Mouse (Mus musculus) MEL (cell line): ENCODE measurements at regions not wholly inside any gene's neighbourhood (a gene's known extent, or its start where the extent isn't known, plus 50 kb on each side); places are given as distances from the start of the nearest gene placed in this dataset.

Source experiments
- DNase-seq: peaks from one replicate; pipeline ENCODE4 v3.0.0; 2011; ENCODE audit warnings: low read depth, low spot score
- H3K27ac ChIP-seq: 2 replicates; pipeline ENCODE4 v1.5.1; 2012; ENCODE audit warnings: low read depth, mild to moderate bottlenecking, control low read depth, low read length, moderate library complexity; ENCODE audit not compliant: control insufficient read depth
- H3K27me3 ChIP-seq, 2 experiments: fragments of 150-350 bp in 1 of 2; sonication (generic) in 1 of 2; 2 replicates each; pipeline ENCODE4 v1.6.1; 2012; ENCODE audit warnings: low read length in 2 of 2, mild to moderate bottlenecking in 2 of 2, improper control_type of control experiment in 1 of 2, moderate library complexity in 1 of 2; ENCODE audit not compliant: insufficient read depth in 2 of 2, control insufficient read depth in 1 of 2
- H3K36me3 ChIP-seq, 2 experiments: 2 replicates each; pipeline ENCODE4 v1.6.1; 2012 to 2014; ENCODE audit warnings: low read length in 2 of 2, improper control_type of control experiment in 1 of 2, inconsistent platforms in 1 of 2, mild to moderate bottlenecking in 1 of 2; ENCODE audit not compliant: insufficient read depth in 2 of 2, control insufficient read depth in 1 of 2
- H3K4me1 ChIP-seq, 2 experiments: fragments of 150-350 bp in 1 of 2; sonication (generic) in 1 of 2; 2 replicates each; pipeline ENCODE4 v1.6.1; 2012; ENCODE audit warnings: low read length in 2 of 2, improper control_type of control experiment in 1 of 2, mild to moderate bottlenecking in 1 of 2; ENCODE audit not compliant: insufficient read depth in 2 of 2, control insufficient read depth in 1 of 2
- H3K4me3 ChIP-seq, 2 experiments: fragments of 150-350 bp in 1 of 2; sonication (generic) in 1 of 2; 2 replicates each; pipeline ENCODE4 v1.5.1; 2012; ENCODE audit warnings: low read depth in 2 of 2, low read length in 2 of 2, mild to moderate bottlenecking in 2 of 2, moderate library complexity in 2 of 2, control low read depth in 1 of 2, improper control_type of control experiment in 1 of 2; ENCODE audit not compliant: control insufficient read depth in 1 of 2, insufficient read depth in 1 of 2
- H3K79me2 ChIP-seq: 2 replicates; pipeline ENCODE4 v1.6.1; 2012; ENCODE audit warnings: mild to moderate bottlenecking, low read length, moderate library complexity; ENCODE audit not compliant: control insufficient read depth, poor library complexity, insufficient read depth
- H3K9ac ChIP-seq: 2 replicates; pipeline ENCODE4 v1.6.1; 2012; ENCODE audit warnings: low read depth, mild to moderate bottlenecking, control low read depth, low read length, moderate library complexity; ENCODE audit not compliant: control insufficient read depth, poor library complexity, severe bottlenecking
- H3K9me3 ChIP-seq: fragments of 150-350 bp; sonication (generic); replicated peaks from 2 replicates; pipeline ENCODE4 v1.6.1; 2012; ENCODE audit warnings: mild to moderate bottlenecking, low read length, improper control_type of control experiment, moderate library complexity; ENCODE audit not compliant: insufficient read depth
- CHD2 ChIP-seq: IDR thresholded peaks from 2 replicates; pipeline ENCODE4 v1.6.1; 2011; ENCODE audit warnings: low read length, improper control_type of control experiment
- CTCF ChIP-seq, 3 experiments: IDR thresholded peaks in 2 of 3; conservative IDR thresholded peaks in 1 of 3; 2 replicates each; pipeline ENCODE4 v1.5.1; 2011 to 2012; ENCODE audit warnings: low read length in 3 of 3, low read depth in 2 of 3, mild to moderate bottlenecking in 2 of 3, improper control_type of control experiment in 1 of 3, inconsistent platforms in 1 of 3, mixed read lengths in 1 of 3, moderate library complexity in 1 of 3; ENCODE audit not compliant: control insufficient read depth in 1 of 3, insufficient read depth in 1 of 3, poor library complexity in 1 of 3, severe bottlenecking in 1 of 3
- E2F4 ChIP-seq: IDR thresholded peaks from 2 replicates; pipeline ENCODE4 v1.6.1; 2011; ENCODE audit warnings: low read depth, low read length, improper control_type of control experiment, borderline replicate concordance
- ELF1 ChIP-seq: IDR thresholded peaks from 2 replicates; pipeline ENCODE4 v1.6.1; 2014; ENCODE audit warnings: low read depth, mild to moderate bottlenecking, inconsistent platforms, low read length, improper control_type of control experiment, moderate library complexity
- ETS1 ChIP-seq: IDR thresholded peaks from 2 replicates; pipeline ENCODE4 v1.6.1; 2012; ENCODE audit warnings: low read depth, mild to moderate bottlenecking, inconsistent platforms, low read length, improper control_type of control experiment, moderate library complexity
- GABPA ChIP-seq: IDR thresholded peaks from 2 replicates; pipeline ENCODE4 v1.6.1; 2012; ENCODE audit warnings: low read depth, mild to moderate bottlenecking, inconsistent platforms, low read length, improper control_type of control experiment, moderate library complexity
- GATA1 ChIP-seq: IDR thresholded peaks from 2 replicates; pipeline ENCODE4 v1.6.1; 2011; ENCODE audit warnings: low read depth, low read length, improper control_type of control experiment
- HCFC1 ChIP-seq: IDR thresholded peaks from 2 replicates; pipeline ENCODE4 v1.6.1; 2012; ENCODE audit warnings: low read depth, mild to moderate bottlenecking, inconsistent platforms, low read length, improper control_type of control experiment, moderate library complexity
- KAT2A ChIP-seq: conservative IDR thresholded peaks from 2 replicates; pipeline ENCODE4 v1.6.1; 2012; ENCODE audit warnings: low read depth, low read length, improper control_type of control experiment, inconsistent platforms
- MAFK ChIP-seq: IDR thresholded peaks from 2 replicates; pipeline ENCODE4 v1.6.1; 2011; ENCODE audit warnings: low read depth, mild to moderate bottlenecking, low read length, improper control_type of control experiment, borderline replicate concordance
- MAX ChIP-seq: IDR thresholded peaks from 2 replicates; pipeline ENCODE4 v1.6.1; 2011; ENCODE audit warnings: low read length, improper control_type of control experiment
- MYC ChIP-seq: IDR thresholded peaks from 2 replicates; pipeline ENCODE4 v1.6.1; 2011; ENCODE audit warnings: low read depth, mild to moderate bottlenecking, low read length, improper control_type of control experiment, moderate library complexity
- NRF1 ChIP-seq: IDR thresholded peaks from 2 replicates; pipeline ENCODE4 v1.6.1; 2014; ENCODE audit warnings: low read depth, mild to moderate bottlenecking, inconsistent platforms, low read length, improper control_type of control experiment, moderate library complexity; ENCODE audit not compliant: poor library complexity, insufficient read depth, severe bottlenecking
- POLR2AphosphoS5 ChIP-seq: IDR thresholded peaks from 2 replicates; pipeline ENCODE4 v1.6.1; 2012; ENCODE audit warnings: low read depth, borderline replicate concordance, mild to moderate bottlenecking, inconsistent platforms, low read length, moderate library complexity, mixed read lengths
- SMC3 ChIP-seq: IDR thresholded peaks from 2 replicates; pipeline ENCODE4 v1.6.1; 2011; ENCODE audit warnings: low read depth, low read length, improper control_type of control experiment
- TAL1 ChIP-seq: IDR thresholded peaks from 2 replicates; pipeline ENCODE4 v1.6.1; 2012; ENCODE audit warnings: mild to moderate bottlenecking, inconsistent platforms, low read length, moderate library complexity, mixed read lengths
- TBP ChIP-seq: IDR thresholded peaks from 2 replicates; pipeline ENCODE4 v1.8.0; 2011; ENCODE audit warnings: low read depth, low read length, improper control_type of control experiment
- TCF12 ChIP-seq: IDR thresholded peaks from 2 replicates; pipeline ENCODE4 v1.6.1; 2014; ENCODE audit warnings: low read depth, mild to moderate bottlenecking, inconsistent platforms, low read length, improper control_type of control experiment, moderate library complexity
- UBTF ChIP-seq: IDR thresholded peaks from 2 replicates; pipeline ENCODE4 v1.6.1; 2012; ENCODE audit warnings: low read depth, mild to moderate bottlenecking, inconsistent platforms, low read length, improper control_type of control experiment, moderate library complexity, borderline replicate concordance; ENCODE audit not compliant: insufficient read depth
- USF1 ChIP-seq: IDR thresholded peaks from 2 replicates; pipeline ENCODE4 v1.6.1; 2014; ENCODE audit warnings: low read depth, mild to moderate bottlenecking, inconsistent platforms, low read length, improper control_type of control experiment, moderate library complexity
- ZKSCAN1 ChIP-seq: IDR thresholded peaks from 2 replicates; pipeline ENCODE4 v1.6.1; 2012; ENCODE audit warnings: low read depth, mild to moderate bottlenecking, inconsistent platforms, low read length, improper control_type of control experiment, moderate library complexity

DNA sequence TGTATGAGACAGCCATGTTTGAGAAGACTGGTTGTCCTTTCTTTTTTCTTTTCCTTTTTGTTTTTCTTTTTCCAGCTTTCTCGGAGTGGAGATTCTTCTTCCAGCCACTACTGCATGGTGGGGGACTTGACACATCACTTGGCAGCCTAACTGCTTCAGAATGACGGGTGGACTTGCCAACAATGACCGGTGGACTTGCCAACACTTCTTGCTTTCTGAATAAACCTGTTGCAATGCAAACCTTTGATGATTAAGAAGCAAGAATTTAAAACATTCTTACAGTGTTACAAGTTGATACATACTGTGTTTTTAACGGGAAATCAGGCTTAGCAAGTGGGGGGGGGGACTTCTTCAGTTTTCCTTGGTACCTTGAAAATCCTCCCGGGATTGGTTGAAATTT lies 60.7 kb upstream of the Sfmbt2 start:
- DNase-seq = no peak
- no peak for TF ChIP-seq GABPA
- no peak for TF ChIP-seq SMC3
- no peak for TF ChIP-seq MAFK
- TF ChIP-seq MAX = no peak
- TF ChIP-seq ETS1 = no peak
- no peak for TF ChIP-seq CTCF (IDR thresholded peaks at IDR 0.05 in 2 of 3, conservative IDR thresholded peaks at IDR 0.05 in 1 of 3; ENCODE audit: control insufficient read depth in 1 of 3, insufficient read depth in 1 of 3, low read depth in 2 of 3, low read length in 3 of 3, poor library complexity in 1 of 3, severe bottlenecking in 1 of 3)
- TF ChIP-seq TBP = no peak
- TF ChIP-seq USF1 = no peak
- no peak for TF ChIP-seq ZKSCAN1
- no peak for TF ChIP-seq HCFC1
- no peak for TF ChIP-seq GATA1
- no peak for TF ChIP-seq UBTF
- TF ChIP-seq MYC = no peak
- TF ChIP-seq TAL1 = no peak
- TF ChIP-seq NRF1 = no peak
- no peak for TF ChIP-seq E2F4
- TF ChIP-seq, all 39 proteins: peak for 0

GRCm38 (mm10) chr2:10311719-10312118 lies 58.6 kb upstream of the Sfmbt2 start:
- Histone ChIP-seq H3K9ac (no peak overlapping the region), H3K9me3 (no peaks in the 10 kb centered on the region), H3K4me1 (peaks cover 0 to 6% of the 10 kb centered on the region in 2 experiments; a peak in 1 of 4 replicates), H3K79me2 (no peaks in the 10 kb centered on the region), H3K36me3 (peaks cover 0 to 2% of the 10 kb centered on the region in 2 experiments; a peak in 1 of 4 replicates), H3K27ac (no peak overlapping the region), H3K27me3 (no peaks in the 10 kb centered on the region; a peak in 1 of 4 replicates), H3K4me3 (no peak overlapping the region)
- TF ChIP-seq TBP (no peak), CHD2 (no peak), GATA1 (no peak), HCFC1 (no peak), GABPA (no peak), USF1 (no peak), TCF12 (no peak), MAFK (no peak), ELF1 (no peak), NRF1 (no peak), KAT2A (no peak), POLR2AphosphoS5 (no peak)
- no peak for DNase-seq

More for the DNA sequence above, 60.7 kb upstream of the Sfmbt2 start:
- Histone ChIP-seq H3K9ac (no peak overlapping the region), H3K27me3 (no peaks in the 10 kb centered on the region; a peak in 1 of 4 replicates), H3K36me3 (peaks cover 0 to 2% of the 10 kb centered on the region in 2 experiments; a peak in 1 of 4 replicates), H3K4me1 (peaks cover 0 to 6% of the 10 kb centered on the region in 2 experiments; a peak in 1 of 4 replicates), H3K4me3 (no peak overlapping the region), H3K9me3 (no peaks in the 10 kb centered on the region), H3K27ac (no peak overlapping the region), H3K79me2 (no peaks in the 10 kb centered on the region)
